Mouse (Mus musculus) hindbrain, embryonic 15.5 days (tissue): ENCODE data around the gene Fam76a. TPM values are rescaled to one million over a fixed set of nuclear protein-coding genes. Genes with fewer than 3 reads are reported as not detected.

Experiments
- ATAC-seq: fragments of 200-750 bp; cut with Nextera tagmentation; 2 replicates; pipeline ENCODE4 v1.8.0; 2017; ENCODE audit warnings: low read depth, moderate number of reproducible peaks, moderate TSS enrichment; ENCODE audit not compliant: low FRiP score
- H3K27ac ChIP-seq: fragments of 300-500 bp; sonication (generic); replicated peaks from 2 replicates; pipeline ENCODE4 v1.5.1; 2015; ENCODE audit warnings: mild to moderate bottlenecking, inconsistent platforms
- H3K27me3 ChIP-seq: fragments of 300-500 bp; sonication (generic); 2 replicates; pipeline ENCODE4 v1.6.1; 2015; ENCODE audit warnings: control low read depth, inconsistent platforms
- H3K36me3 ChIP-seq: fragments of 300-500 bp; sonication (generic); 2 replicates; pipeline ENCODE4 v1.6.1; 2015; ENCODE audit warnings: control low read depth, inconsistent platforms
- H3K4me1 ChIP-seq: fragments of 300-500 bp; sonication (generic); replicated peaks from 2 replicates; pipeline ENCODE4 v1.6.1; 2015; ENCODE audit warnings: control low read depth, inconsistent platforms
- H3K4me2 ChIP-seq: fragments of 300-500 bp; sonication (generic); 2 replicates; pipeline ENCODE4 v1.6.1; 2015; ENCODE audit warnings: moderate library complexity, mild to moderate bottlenecking, inconsistent platforms
- H3K4me3 ChIP-seq: fragments of 300-500 bp; sonication (generic); 2 replicates; pipeline ENCODE4 v1.5.1; 2015; ENCODE audit warnings: mild to moderate bottlenecking, inconsistent platforms
- H3K9ac ChIP-seq: fragments of 300-500 bp; sonication (generic); 2 replicates; pipeline ENCODE4 v1.6.1; 2015; ENCODE audit warnings: inconsistent platforms
- H3K9me3 ChIP-seq: fragments of 300-500 bp; sonication (generic); 2 replicates; pipeline ENCODE4 v1.6.1; 2016; ENCODE audit warnings: control low read depth, inconsistent platforms
- WGBS: fragments of 180-500 bp; shearing (Covaris S2); methylation state at CpG from one replicate; pipeline ENCODE4 v1.1.7; 2015; 5-methylcytosine and 5-hydroxymethylcytosine counted together
- polyA plus RNA-seq: library from polyadenylated mRNA; unstranded; fragments of >200 nt; fragmentation: Nextera tagmentation; extraction: Ambion mirVana; gene quantifications from 2 replicates; pipeline ENCODE4 v1.2.1, GENCODE M21; 2015

Fam76a gene
- polyA plus RNA-seq, 1 experiment from 2014 or later, result 38.3 TPM

DNA sequence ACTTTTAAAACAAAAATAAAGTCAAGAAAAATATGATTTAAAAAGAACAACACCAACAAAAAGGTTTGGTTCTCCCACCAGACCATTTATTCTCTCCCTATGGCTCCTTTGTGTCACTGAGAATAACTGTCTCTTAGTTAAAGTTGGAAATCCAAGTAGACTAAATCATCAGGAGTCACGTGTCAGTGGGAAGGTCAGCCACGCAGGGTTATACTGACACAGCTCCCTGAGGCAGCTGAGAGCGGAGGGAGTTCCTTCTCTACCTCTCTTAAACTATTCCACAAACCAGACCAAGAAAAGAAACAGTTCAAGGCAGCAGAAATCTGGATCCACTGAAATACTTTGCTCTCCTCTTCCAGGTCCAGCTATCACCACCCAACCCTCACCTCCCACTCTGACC, 51.2 kb downstream of the Fam76a start:
- H3K9me3 ChIP-seq, result no peaks in the 10 kb centered on the region
- no peak overlapping the region for H3K4me2 ChIP-seq
- H3K4me1 ChIP-seq, result no peaks in the 10 kb centered on the region
- WGBS, result 98% methylated on average over 3 of the region's 3 CpGs
- no peak overlapping the region for H3K27ac ChIP-seq
- no peak overlapping the region for H3K9ac ChIP-seq
- H3K27me3 ChIP-seq, result no peaks in the 10 kb centered on the region
- H3K4me3 ChIP-seq, result no peak overlapping the region
- no peak for ATAC-seq
- H3K36me3 ChIP-seq, result peaks cover 50% of the 10 kb centered on the region

DNA sequence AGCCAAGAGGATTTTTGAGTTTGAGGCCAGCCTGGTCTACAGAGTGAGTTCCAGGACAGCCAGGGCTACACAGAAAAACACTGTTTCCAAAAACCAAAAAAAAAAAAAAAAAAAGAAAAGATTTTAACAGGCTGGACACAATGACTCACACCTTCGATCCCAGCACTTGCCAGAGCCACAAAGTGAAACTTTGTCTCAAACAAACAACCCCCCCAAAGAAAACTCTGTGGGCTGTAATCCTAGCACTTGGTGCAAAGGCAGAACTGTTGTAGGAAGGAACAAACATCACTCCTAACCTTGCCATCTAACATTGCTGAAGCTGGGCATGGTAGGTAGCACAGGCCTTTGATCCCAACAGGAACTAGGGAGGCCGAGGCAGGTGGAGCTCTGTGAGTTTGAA, 57.5 kb downstream of the Fam76a start:
- H3K27me3 ChIP-seq, result no peaks in the 10 kb centered on the region
- H3K4me2 ChIP-seq, result no peak overlapping the region
- H3K4me1 ChIP-seq, result no peaks in the 10 kb centered on the region
- H3K27ac ChIP-seq, result no peak overlapping the region
- H3K36me3 ChIP-seq, result peaks cover 82% of the 10 kb centered on the region
- ATAC-seq, result no peak
- no peak overlapping the region for H3K4me3 ChIP-seq
- no peaks in the 10 kb centered on the region for H3K9me3 ChIP-seq
- 97% methylated on average over 2 of the region's 2 CpGs for WGBS
- no peak overlapping the region for H3K9ac ChIP-seq

- Histone ChIP-seq H3K4me3 (no peak overlapping the region), H3K36me3 (peaks cover 80% of the 10 kb centered on the region), H3K4me2 (no peak overlapping the region), H3K9ac (no peak overlapping the region), H3K4me1 (no peaks in the 10 kb centered on the region), H3K27ac (no peak overlapping the region), H3K27me3 (no peaks in the 10 kb centered on the region), H3K9me3 (no peaks in the 10 kb centered on the region)
- 94% methylated on average over 13 of the region's 13 CpGs for WGBS
- no peak for ATAC-seq
Observed at GRCm38 (mm10) chr4:132863012-132863411, 59.3 kb downstream of the Fam76a start.

DNA sequence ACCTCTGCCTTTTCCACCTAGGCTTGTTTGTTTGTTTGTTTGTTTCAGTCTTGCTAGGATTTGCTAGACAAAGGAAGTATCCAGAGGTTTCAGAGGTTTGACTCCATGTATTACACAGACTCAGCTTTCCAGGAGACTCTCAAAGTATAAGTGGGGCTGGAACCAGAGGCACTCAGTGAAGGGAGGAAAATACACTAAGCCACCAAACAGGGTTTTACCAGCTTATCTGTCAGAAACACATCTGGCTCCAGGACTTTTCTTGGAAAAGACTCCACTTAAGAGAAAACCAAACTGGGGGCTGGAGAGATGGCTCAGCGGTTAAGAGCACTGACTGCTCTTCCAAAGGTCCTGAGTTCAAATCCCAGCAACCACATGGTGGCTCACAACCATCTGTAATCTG, 61.5 kb downstream of the Fam76a start:
- WGBS, result 94% methylated on average over 1 of the region's 1 CpGs
- H3K27ac ChIP-seq, result no peak overlapping the region
- H3K4me1 ChIP-seq, result no peaks in the 10 kb centered on the region
- H3K27me3 ChIP-seq, result no peaks in the 10 kb centered on the region
- H3K4me3 ChIP-seq, result no peak overlapping the region
- peaks cover 81% of the 10 kb centered on the region for H3K36me3 ChIP-seq
- ATAC-seq, result no peak
- no peak overlapping the region for H3K4me2 ChIP-seq
- no peaks in the 10 kb centered on the region for H3K9me3 ChIP-seq
- no peak overlapping the region for H3K9ac ChIP-seq

Other genes with a start within 250 kb of the Fam76a start
- 4.9 and 5.4 TPM in 2 replicates for gene Xkr8, start 190.0 kb downstream of the Fam76a start, polyA plus RNA-seq
- gene Smpdl3b, start 165.3 kb downstream of the Fam76a start, polyA plus RNA-seq, result 0.54 and 0.71 TPM in 2 replicates
- gene Rpa2, start 154.2 kb downstream of the Fam76a start, polyA plus RNA-seq, result 41.5 and 43.6 TPM in 2 replicates
- 0.41 and 1.1 TPM in 2 replicates for gene Themis2, start 126.2 kb downstream of the Fam76a start, polyA plus RNA-seq
- gene Ppp1r8, start 79.4 kb downstream of the Fam76a start, polyA plus RNA-seq, result 49.6 and 53.0 TPM in 2 replicates
- 133 and 145 TPM in 2 replicates for gene Stx12, start 38.0 kb downstream of the Fam76a start, polyA plus RNA-seq
- gene Fgr, start 51.5 kb upstream of the Fam76a start, polyA plus RNA-seq, result 0.04 and 0.21 TPM in 2 replicates
- 11.8 and 13.9 TPM in 2 replicates for gene Ahdc1, start 88.7 kb upstream of the Fam76a start, polyA plus RNA-seq
- gene Wasf2, start 207.9 kb upstream of the Fam76a start, polyA plus RNA-seq, result 30.3 and 31.1 TPM in 2 replicates